Mouse (Mus musculus) brown adipose tissue, adult 24 weeks (tissue): Measurements from ENCODE around the gene Kctd6. TPM values are rescaled to one million over a fixed set of nuclear protein-coding genes. Genes with fewer than 3 reads are reported as not detected.
"Not testable (repeated sequence)": the region's sequence is repeated elsewhere in the genome, so short reads cannot be mapped to it uniquely, and the experiment has no call there.

ENCODE experiments used
- H3K27ac ChIP-seq: fragments of 200-500 bp; replicated peaks from 2 replicates; pipeline ENCODE4 v1.5.1; 2012; ENCODE audit warnings: low read depth, mild to moderate bottlenecking, low read length
- H3K4me1 ChIP-seq: fragments of 200-500 bp; 2 replicates; pipeline ENCODE4 v1.6.1; 2012; ENCODE audit warnings: low read length, mixed read lengths; ENCODE audit not compliant: control insufficient read depth, insufficient read depth, insufficient read length
- H3K4me3 ChIP-seq: fragments of 200-500 bp; 2 replicates; pipeline ENCODE4 v1.5.1; 2012; ENCODE audit warnings: low read depth, mild to moderate bottlenecking, low read length, moderate library complexity; ENCODE audit not compliant: insufficient read depth
- polyA plus RNA-seq: library from polyadenylated mRNA; stranded (reverse); fragments of >200 nt; gene quantifications from 2 replicates; pipeline ENCODE4 v1.2.4, GENCODE M21; 2012; ENCODE audit not compliant: missing spikeins, insufficient read depth, insufficient read length

Gene Kctd6
- 20.1 and 23.8 TPM in 2 replicates for polyA plus RNA-seq

- H3K27ac ChIP-seq = peak within 1 kb of the TSS; percentile 79
- peak within 1 kb of the TSS; percentile 99 for H3K4me3 ChIP-seq
- H3K4me1 ChIP-seq = peaks cover 7% of the 10 kb centered on the region
These were observed at the start of gene Kctd6 for GRCm38 (mm10) chr14:8213803-8214224. Gene Kctd6, plus strand, starts transcription at chr14:8214140.

GRCm38 (mm10) chr14:8164463-8164862 is 49.5 kb upstream of the Kctd6 start:
- Histone ChIP-seq H3K4me3 (no peak overlapping the region), H3K4me1 (no peaks in the 10 kb centered on the region), H3K27ac (no peak overlapping the region)

GRCm38 (mm10) chr14:8172507-8173410 is 41.2 kb upstream of the Kctd6 start, which contains the start of gene Pdhb:
Gene Pdhb, minus strand, starts transcription at chr14:8173025.
- no peaks in the 10 kb centered on the region for H3K4me1 ChIP-seq
- H3K27ac ChIP-seq = peak within 1 kb of the TSS; percentile 81
- peak within 1 kb of the TSS; percentile 98 for H3K4me3 ChIP-seq

- not testable (repeated sequence) for H3K4me1 ChIP-seq
- peak overlapping the region; percentile 55 for H3K4me3 ChIP-seq
- H3K27ac ChIP-seq = peak overlapping the region; percentile 17
These were observed 40.2 kb upstream of the Kctd6 start for GRCm38 (mm10) chr14:8173542-8174250.

- H3K27ac ChIP-seq = peak overlapping the region; percentile 77
- no peaks in the 10 kb centered on the region for H3K4me1 ChIP-seq
- H3K4me3 ChIP-seq = no peak overlapping the region
These were observed 39.3 kb upstream of the Kctd6 start for GRCm38 (mm10) chr14:8174634-8175033.

GRCm38 (mm10) chr14:8176251-8176650 is 37.7 kb upstream of the Kctd6 start:
- H3K4me3 ChIP-seq = no peak overlapping the region
- H3K27ac ChIP-seq = no peak overlapping the region
- H3K4me1 ChIP-seq = no peaks in the 10 kb centered on the region

- H3K27ac ChIP-seq = no peak overlapping the region
- H3K4me3 ChIP-seq = no peak overlapping the region
- H3K4me1 ChIP-seq = no peaks in the 10 kb centered on the region
These were observed 33.4 kb upstream of the Kctd6 start for GRCm38 (mm10) chr14:8180371-8181035.

- Histone ChIP-seq H3K4me3 (no peak overlapping the region), H3K4me1 (no peaks in the 10 kb centered on the region), H3K27ac (no peak overlapping the region)
These were observed 30.6 kb upstream of the Kctd6 start for GRCm38 (mm10) chr14:8183330-8183729.

GRCm38 (mm10) chr14:8186278-8187045 is 27.5 kb upstream of the Kctd6 start:
- no peaks in the 10 kb centered on the region for H3K4me1 ChIP-seq
- H3K27ac ChIP-seq = no peak overlapping the region
- H3K4me3 ChIP-seq = no peak overlapping the region

GRCm38 (mm10) chr14:8190556-8190955 is 23.4 kb upstream of the Kctd6 start:
- Histone ChIP-seq H3K27ac (no peak overlapping the region), H3K4me1 (no peaks in the 10 kb centered on the region), H3K4me3 (no peak overlapping the region)

GRCm38 (mm10) chr14:8191331-8191965 is 22.5 kb upstream of the Kctd6 start:
- Histone ChIP-seq H3K27ac (no peak overlapping the region), H3K4me3 (no peak overlapping the region), H3K4me1 (no peaks in the 10 kb centered on the region)

- H3K4me1 ChIP-seq = no peaks in the 10 kb centered on the region
These were observed 21.2 kb upstream of the Kctd6 start for GRCm38 (mm10) chr14:8192727-8193126.

GRCm38 (mm10) chr14:8200769-8201168 is 13.2 kb upstream of the Kctd6 start:
- Histone ChIP-seq H3K27ac (no peak overlapping the region), H3K4me1 (no peaks in the 10 kb centered on the region), H3K4me3 (no peak overlapping the region)

More at GRCm38 (mm10) chr14:8192727-8193126, 21.2 kb upstream of the Kctd6 start:
- Histone ChIP-seq H3K4me3 (no peak overlapping the region), H3K27ac (no peak overlapping the region)

- no peak overlapping the region for H3K27ac ChIP-seq
- no peaks in the 10 kb centered on the region for H3K4me1 ChIP-seq
- H3K4me3 ChIP-seq = no peak overlapping the region
These were observed 12.2 kb upstream of the Kctd6 start for GRCm38 (mm10) chr14:8201715-8202114.
